Mouse (Mus musculus): ENCODE measurements around the gene 1700018G05Rik.
"Not testable (repeated sequence)": the region's sequence is repeated elsewhere in the genome, so short reads cannot be mapped to it uniquely, and the experiment has no call there.

The 1700018G05Rik gene

DNA sequence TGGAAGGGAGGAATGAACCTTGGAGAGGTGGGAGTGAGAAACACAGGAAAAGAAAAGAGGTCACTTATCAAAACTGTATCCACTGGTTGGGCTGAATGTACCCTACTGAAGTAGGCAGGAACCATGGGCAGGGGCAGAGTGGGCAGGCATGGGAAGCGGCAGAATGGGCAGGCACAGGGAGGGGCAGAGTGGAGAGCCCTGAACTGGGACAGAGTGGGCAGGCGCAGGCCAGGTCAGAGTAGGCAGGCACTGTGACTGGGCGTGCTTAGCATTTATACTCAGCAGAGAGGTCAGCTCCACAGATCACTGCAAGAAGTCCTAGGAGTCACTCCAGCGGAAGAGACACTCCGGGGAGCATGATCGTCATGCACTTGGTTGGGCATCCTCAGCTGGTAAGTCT is at the start of gene 1700018G05Rik:
Gene 1700018G05Rik (plus strand): TSS at position 301 of the 400 bp plus-strand sequence.
- not testable (repeated sequence) for DNase-seq (ENCODE audit: low spot score)

DNA sequence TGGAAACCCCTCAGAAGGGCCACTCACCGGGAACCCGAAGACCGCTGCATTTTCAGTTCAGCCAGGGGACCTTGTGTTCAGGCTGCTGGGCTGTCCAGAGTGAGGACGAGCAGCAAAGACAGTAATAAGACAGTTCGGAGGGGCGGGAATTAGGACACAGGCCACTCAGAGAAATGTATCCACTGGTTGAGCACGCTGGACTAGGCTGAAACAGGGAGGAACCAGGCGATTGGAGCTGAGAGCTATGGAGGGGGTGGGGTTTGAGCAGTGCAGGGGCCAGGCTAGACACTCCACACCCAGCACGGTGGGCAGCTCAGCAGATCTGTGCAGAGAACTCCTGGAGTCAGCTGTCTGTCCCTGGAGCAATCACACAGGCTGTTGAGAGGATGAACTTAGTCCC is 19.6 kb upstream of the 1700018G05Rik start, which contains the start of the genes Dmrtc1a and 1700011M02Rik:
Gene Dmrtc1a (minus strand): TSS at position 101 of the 400 bp plus-strand sequence.
Gene 1700011M02Rik (plus strand): TSS at position 319 of the 400 bp plus-strand sequence.
- not testable (repeated sequence) for DNase-seq (ENCODE audit: low spot score)

DNA sequence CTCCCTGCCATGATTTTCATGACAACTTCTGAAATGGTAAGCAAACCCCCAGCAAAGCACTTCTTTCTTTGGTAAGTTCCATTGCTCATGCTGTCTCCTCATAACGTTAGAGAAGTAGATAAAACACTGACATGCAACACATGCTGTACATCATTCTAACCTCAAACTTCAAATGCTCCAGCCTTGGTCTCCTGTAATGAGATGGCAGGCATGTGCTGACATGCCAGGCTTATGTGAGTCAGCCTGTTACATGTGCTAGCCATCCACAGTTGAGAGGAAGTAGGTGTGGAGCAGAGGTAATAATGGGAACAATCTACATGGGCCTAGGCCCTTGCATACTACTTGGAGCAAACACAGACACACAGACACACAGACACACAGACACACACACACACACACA is 13.3 kb upstream of the 1700018G05Rik start:
- not testable (repeated sequence) for DNase-seq (ENCODE audit: low spot score)

DNA sequence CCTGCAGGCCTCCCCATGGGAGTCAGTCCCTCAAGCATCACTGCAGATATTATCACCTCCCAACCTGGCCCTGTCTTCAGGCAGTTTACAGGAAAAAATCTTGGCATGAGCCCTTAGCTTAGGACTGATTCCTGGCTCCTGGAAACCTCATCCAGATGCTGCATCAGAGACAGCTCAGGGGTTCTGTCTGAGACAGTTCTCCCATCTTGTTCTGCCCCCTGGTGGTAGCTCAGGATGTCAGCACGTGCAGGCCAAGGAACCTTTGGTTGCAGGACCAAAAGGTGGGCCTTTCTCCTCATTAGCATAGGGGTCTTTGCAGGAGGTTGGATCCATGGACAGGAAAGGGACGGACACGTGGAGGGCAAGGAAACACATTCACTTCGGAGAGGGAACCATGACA is 1.5 kb upstream of the 1700018G05Rik start:
- DNase-seq (ENCODE audit: low spot score) = not testable (repeated sequence)

DNA sequence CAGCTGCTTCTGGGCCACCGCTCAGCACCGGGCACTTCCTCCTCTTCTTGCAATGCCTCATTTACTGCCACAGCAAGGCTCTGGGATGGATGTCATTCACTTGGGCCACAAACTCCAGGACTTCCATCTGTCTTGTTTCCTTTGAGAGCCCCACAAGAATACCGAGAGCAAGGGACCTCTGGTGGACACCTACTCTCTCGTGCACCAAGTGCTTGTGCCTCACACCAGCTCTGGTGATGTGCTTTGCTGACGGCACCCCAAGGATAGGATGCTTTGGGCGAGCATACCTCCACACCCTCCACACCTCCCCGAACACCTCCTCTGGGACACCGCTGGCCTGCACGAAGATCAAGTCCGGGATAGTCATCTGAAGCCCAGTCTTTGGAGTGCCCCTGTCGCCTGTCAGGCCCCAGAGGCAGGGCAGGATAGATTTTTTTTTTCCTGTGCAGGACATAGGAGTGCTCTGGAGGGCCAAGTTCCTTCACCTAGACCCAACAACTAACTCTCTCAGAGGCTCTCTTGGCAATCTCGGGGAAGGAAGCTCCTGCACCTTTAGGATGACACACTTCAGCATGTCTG is 4.9 kb downstream of the 1700018G05Rik start:
- no peak for DNase-seq (ENCODE audit: low spot score)

DNA sequence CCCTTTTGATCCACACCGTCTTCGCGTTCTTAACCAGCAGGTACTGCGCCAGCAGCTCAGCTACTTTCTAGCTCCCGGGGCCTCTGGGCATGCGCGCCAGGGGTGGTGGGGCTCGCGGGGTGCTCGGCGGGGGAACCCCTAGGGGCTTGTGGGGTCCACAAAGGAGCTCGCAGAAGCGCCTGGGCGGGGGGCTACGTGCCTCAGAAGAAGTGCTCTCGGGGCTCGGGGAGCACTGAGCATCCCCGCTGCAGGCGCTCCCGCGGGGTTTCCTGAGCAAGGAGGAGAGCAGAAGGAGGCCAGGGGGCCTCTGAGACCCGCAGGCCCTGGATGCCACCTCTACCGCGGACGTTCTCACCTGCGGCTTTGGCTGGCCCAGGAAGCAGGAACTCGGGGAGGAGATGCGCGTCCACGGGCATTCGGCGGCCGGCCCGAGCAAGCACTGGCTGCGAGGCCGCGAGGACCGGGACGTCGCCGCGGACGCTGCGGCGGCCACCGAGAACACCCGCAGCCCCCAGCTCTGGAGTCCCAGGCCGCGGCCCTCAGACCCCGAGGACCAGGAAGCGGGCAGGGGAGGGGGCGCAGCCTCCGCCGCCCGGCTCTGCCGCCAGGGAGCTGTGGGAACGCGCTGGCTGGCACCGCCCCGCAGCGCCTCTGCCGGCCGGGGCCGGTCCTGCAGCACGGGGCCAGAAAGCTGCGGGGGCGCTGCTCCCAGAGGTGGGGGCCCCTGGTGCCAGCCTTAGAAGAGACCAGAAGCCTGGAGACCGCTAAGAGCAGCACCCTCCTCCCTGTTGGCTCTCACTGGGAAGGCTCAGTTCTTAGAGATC is 5.6 kb downstream of the 1700018G05Rik start:
- no peak for DNase-seq (ENCODE audit: low spot score)

DNA sequence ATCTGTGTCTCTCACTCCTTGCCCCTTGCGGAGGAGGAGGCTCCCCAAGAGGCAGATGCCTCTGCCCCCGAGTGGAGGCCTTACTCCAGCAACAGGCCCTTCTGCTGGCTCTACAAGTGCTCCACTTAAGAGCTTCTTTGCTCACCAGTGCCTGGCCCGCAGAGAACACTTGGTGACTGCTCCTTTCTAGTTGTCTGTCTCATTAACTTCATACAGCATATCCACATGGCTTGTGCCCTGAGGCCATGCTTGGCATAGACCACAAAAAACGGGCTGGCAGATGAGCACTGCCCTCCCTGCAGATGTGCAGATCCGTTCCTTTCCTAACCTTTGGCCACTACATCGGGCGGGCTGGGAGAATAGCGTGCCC is 6.2 kb downstream of the 1700018G05Rik start:
- no peak for DNase-seq (ENCODE audit: low spot score)

DNA sequence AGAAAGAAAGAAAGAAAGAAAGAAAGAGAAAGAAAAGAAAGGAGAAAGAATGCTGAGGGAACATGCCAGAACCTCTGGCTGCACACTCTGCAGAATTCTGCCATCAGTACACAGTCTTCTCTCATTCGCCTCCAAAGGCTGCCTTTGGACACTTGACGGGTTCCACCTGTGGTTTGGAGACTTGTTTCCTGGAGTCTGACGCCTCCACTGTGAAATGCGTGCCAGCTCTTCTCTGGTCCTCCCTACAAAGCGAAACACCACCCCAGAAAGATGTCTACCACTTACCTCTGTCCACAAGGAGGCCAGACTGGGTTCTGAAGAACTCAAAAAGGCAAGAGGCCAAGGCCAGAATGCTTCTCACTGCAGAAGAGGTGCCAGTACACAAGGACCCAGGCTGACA is 8.6 kb downstream of the 1700018G05Rik start:
- DNase-seq (ENCODE audit: low spot score) = no peak

DNA sequence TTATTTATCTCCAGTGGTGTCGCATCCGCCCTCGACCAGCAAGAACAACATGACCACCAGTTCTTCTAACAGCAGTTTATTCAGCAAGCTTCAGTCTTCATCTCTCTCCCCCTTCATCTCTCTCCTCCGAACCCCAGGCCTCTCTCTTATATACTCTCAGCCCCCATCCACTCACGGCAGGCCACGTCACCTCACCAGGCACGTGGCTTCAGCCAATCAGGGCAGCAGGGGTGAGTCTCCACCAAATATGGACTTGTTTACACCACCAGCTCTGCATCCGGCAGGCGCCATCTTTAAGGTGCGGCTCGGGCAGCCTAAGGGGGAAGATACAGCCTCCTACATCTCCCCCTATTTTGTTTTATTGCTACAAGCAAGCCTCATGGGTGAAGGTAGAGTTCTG is 22.0 kb downstream of the 1700018G05Rik start:
- not testable (repeated sequence) for DNase-seq (ENCODE audit: low spot score)

DNA sequence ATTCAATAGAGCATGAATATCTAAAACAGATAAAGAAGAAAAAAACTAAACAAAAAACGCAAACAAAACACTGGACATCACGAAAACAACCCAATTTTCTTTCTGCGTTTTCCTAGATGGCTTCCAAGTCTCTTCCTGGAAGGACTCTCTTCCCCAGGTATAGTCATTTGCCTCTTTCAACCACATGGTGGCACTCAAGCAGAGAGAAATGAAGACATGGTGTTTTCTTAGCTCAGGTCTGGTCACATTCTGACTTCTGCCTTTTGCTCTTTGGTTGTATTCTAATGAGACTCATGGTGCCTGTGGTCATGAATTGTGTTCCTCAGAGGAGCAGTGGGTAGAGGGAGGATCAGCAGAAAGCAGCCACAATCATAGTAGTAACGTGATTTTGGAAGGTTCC is 30.7 kb downstream of the 1700018G05Rik start:
- no peak for DNase-seq (ENCODE audit: low spot score)

DNA sequence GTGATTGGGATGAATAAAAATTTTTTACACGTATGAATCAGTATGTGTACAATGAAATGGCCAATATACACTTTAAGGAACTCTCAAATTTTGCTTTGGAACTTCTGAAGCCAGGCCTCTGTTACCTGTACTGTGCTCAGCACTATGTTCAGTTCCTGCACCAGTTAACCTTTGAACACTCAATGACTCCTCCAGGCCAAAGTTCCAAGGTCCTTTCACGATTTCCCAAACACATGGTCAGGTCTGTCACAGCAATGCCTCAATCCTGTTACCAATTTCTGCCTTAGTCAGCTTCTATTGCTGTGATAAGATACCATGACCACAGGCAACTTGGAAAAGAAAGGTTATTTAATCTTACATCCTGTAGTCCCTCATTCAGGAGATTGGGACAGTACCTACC is 32.4 kb downstream of the 1700018G05Rik start:
- DNase-seq (ENCODE audit: low spot score) = no peak

All from T-cell, adult 2 months (primary cell).